ENCODE assay signal across 10 mouse cellular contexts in genomic region chr5:118259152-118259551, GRCm38 (mm10). TPM values are rescaled to one million over a fixed set of nuclear protein-coding genes. Genes with fewer than 3 reads are reported as not detected.
DNase-seq lines count a peak whose midpoint lies in the region; ATAC-seq lines count a peak whose summit lies in the region.
"Had no signal": no experiment of that assay in that cellular context is flagged by ENCODE, and none has a peak within 500 bp of the region (broad histone marks: within the 10 kb centered on the region; RNA-seq: fewer than 3 reads in every experiment).

No protein-coding gene starts in this region.

- H3K9ac ChIP-seq in hindbrain, embryonic 12.5 days = no peak overlapping the region
- no peak overlapping the region for H3K9ac ChIP-seq in hindbrain, embryonic 11.5 days (ENCODE audit: low read depth, low read length)
- no peak overlapping the region for H3K9ac ChIP-seq in midbrain, embryonic 16.5 days (ENCODE audit: low read depth, low read length)
- no peak overlapping the region for H3K9ac ChIP-seq in midbrain, embryonic 15.5 days
- H3K9ac ChIP-seq: liver, embryonic 13.5 days had no signal

- no peaks in the 10 kb centered on the region for H3K27me3 ChIP-seq in hindbrain, embryonic 12.5 days
- no peaks in the 10 kb centered on the region for H3K27me3 ChIP-seq in hindbrain, embryonic 11.5 days (ENCODE audit: control insufficient read depth, insufficient read depth, low read length)
- no peaks in the 10 kb centered on the region for H3K27me3 ChIP-seq in midbrain, embryonic 16.5 days (ENCODE audit: control insufficient read depth, insufficient read depth, low read depth, low read length)
- no peaks in the 10 kb centered on the region for H3K27me3 ChIP-seq in midbrain, embryonic 15.5 days (replicated peaks)
- H3K27me3 ChIP-seq: liver, embryonic 13.5 days had no signal

- H3K4me3 ChIP-seq in hindbrain, embryonic 12.5 days = no peak overlapping the region
- H3K4me3 ChIP-seq in hindbrain, embryonic 11.5 days (ENCODE audit: low read depth, low read length) = no peak overlapping the region
- H3K4me3 ChIP-seq in midbrain, embryonic 16.5 days (ENCODE audit: low read depth, low read length) = no peak overlapping the region
- H3K4me3 ChIP-seq in midbrain, embryonic 15.5 days = no peak overlapping the region
- H3K4me3 ChIP-seq: liver, embryonic 13.5 days had no signal

- DNase-seq in hindbrain, embryonic 11.5 days (ENCODE audit: low spot score) = no peak
- peak; percentile 82 to 87 for DNase-seq in cerebellum, postnatal 10 days
- DNase-seq in lung, postnatal 36 days = peak; percentile 49
- no peak for DNase-seq in thymus, postnatal 0 days (ENCODE audit: low spot score)
- DNase-seq: adrenal gland, adult 8-10 months; liver, embryonic 13.5 days; thymus, postnatal 25 days had no signal

- WGBS in hindbrain, embryonic 12.5 days = 64% methylated on average over 6 of the region's 6 CpGs
- 70% methylated on average over 6 of the region's 6 CpGs for WGBS in hindbrain, embryonic 11.5 days
- 46% methylated on average over 6 of the region's 6 CpGs for WGBS in midbrain, embryonic 16.5 days
- 63% methylated on average over 6 of the region's 6 CpGs for WGBS in midbrain, embryonic 15.5 days

- no peak for ATAC-seq in hindbrain, embryonic 12.5 days (ENCODE audit: low FRiP score)
- ATAC-seq in hindbrain, embryonic 11.5 days (ENCODE audit: low FRiP score) = no peak
- ATAC-seq in midbrain, embryonic 16.5 days = peak; percentile 25; the same call in 1 of the 2 replicates
- ATAC-seq in midbrain, embryonic 15.5 days (replicated peaks) = no peak

- H3K4me2 ChIP-seq in hindbrain, embryonic 12.5 days (replicated peaks) = no peak overlapping the region
- no peak overlapping the region for H3K4me2 ChIP-seq in hindbrain, embryonic 11.5 days (replicated peaks; ENCODE audit: low read depth, low read length)
- no peak overlapping the region for H3K4me2 ChIP-seq in midbrain, embryonic 16.5 days (ENCODE audit: low read length)
- H3K4me2 ChIP-seq in midbrain, embryonic 15.5 days = no peak overlapping the region
- H3K4me2 ChIP-seq: liver, embryonic 13.5 days had no signal

- peaks cover 11% of the 10 kb centered on the region; the same call in 1 of the 2 replicates for H3K4me1 ChIP-seq in hindbrain, embryonic 12.5 days
- H3K4me1 ChIP-seq in hindbrain, embryonic 11.5 days (replicated peaks; ENCODE audit: control insufficient read depth, insufficient read depth, low read length) = no peaks in the 10 kb centered on the region
- peaks cover 5% of the 10 kb centered on the region; the same call in 1 of the 2 replicates for H3K4me1 ChIP-seq in midbrain, embryonic 16.5 days (ENCODE audit: control insufficient read depth, insufficient read depth, low read length)
- H3K4me1 ChIP-seq in midbrain, embryonic 15.5 days = peaks cover 8% of the 10 kb centered on the region; the same call in 1 of the 2 replicates

- H3K9me3 ChIP-seq in hindbrain, embryonic 12.5 days (replicated peaks) = no peaks in the 10 kb centered on the region
- H3K9me3 ChIP-seq in hindbrain, embryonic 11.5 days (ENCODE audit: control insufficient read depth, low read length) = no peaks in the 10 kb centered on the region
- H3K9me3 ChIP-seq in midbrain, embryonic 16.5 days (replicated peaks; ENCODE audit: control insufficient read depth, low read length, poor library complexity, severe bottlenecking) = no peaks in the 10 kb centered on the region
- H3K9me3 ChIP-seq in midbrain, embryonic 15.5 days = no peaks in the 10 kb centered on the region
- H3K9me3 ChIP-seq: liver, embryonic 13.5 days had no signal

- H3K27ac ChIP-seq in hindbrain, embryonic 12.5 days = peak overlapping the region; percentile 12; the same call in 1 of the 2 replicates
- H3K27ac ChIP-seq in hindbrain, embryonic 11.5 days (ENCODE audit: low read depth, low read length) = no peak overlapping the region
- 0 out of 2 replicates have a peak overlapping the region, but pooled peaks have one; percentile 7 for H3K27ac ChIP-seq in midbrain, embryonic 16.5 days (ENCODE audit: low read length)
- H3K27ac ChIP-seq in midbrain, embryonic 15.5 days = no peak overlapping the region
- H3K27ac ChIP-seq: liver, embryonic 13.5 days had no signal

- H3K36me3 ChIP-seq in hindbrain, embryonic 12.5 days = peaks cover 75% of the 10 kb centered on the region
- peaks cover 8% of the 10 kb centered on the region; the same call in 1 of the 2 replicates for H3K36me3 ChIP-seq in hindbrain, embryonic 11.5 days (ENCODE audit: control insufficient read depth, insufficient read depth, low read length)
- H3K36me3 ChIP-seq in midbrain, embryonic 16.5 days (ENCODE audit: control insufficient read depth, insufficient read depth, low read length) = peaks cover 32% of the 10 kb centered on the region
- peaks cover 36% of the 10 kb centered on the region for H3K36me3 ChIP-seq in midbrain, embryonic 15.5 days (replicated peaks)

RNA-seq across cellular contexts. Expression of gene 2410131K14Rik, which starts 14.1 kb away (rescaled TPM):
- 12.9 and 13.4 TPM in 2 replicates for polyA plus RNA-seq in hindbrain, embryonic 12.5 days (2016; fragmentation: Nextera tagmentation; extraction: Ambion mirVana)
- polyA plus RNA-seq in hindbrain, embryonic 11.5 days (2014; fragmentation: Nextera tagmentation; extraction: Ambion mirVana) = 11.3 and 11.5 TPM in 2 replicates
- 18.1 and 18.2 TPM in 2 replicates for polyA plus RNA-seq in midbrain, embryonic 16.5 days (2015; fragmentation: Nextera tagmentation; extraction: Ambion mirVana)
- 18.6 and 19.6 TPM in 2 replicates for polyA plus RNA-seq in midbrain, embryonic 15.5 days (2015; fragmentation: Nextera tagmentation; extraction: Ambion mirVana)
- 4.2 and 4.7 TPM in 2 replicates for polyA plus RNA-seq in thymus, postnatal 0 days (2015; fragmentation: Nextera tagmentation; extraction: Ambion mirVana)

RNA-seq across cellular contexts. Expression of gene Rnft2, which starts 14.2 kb away (rescaled TPM):
- 9.4 and 11.0 TPM in 2 replicates for polyA plus RNA-seq in hindbrain, embryonic 12.5 days (2016; fragmentation: Nextera tagmentation; extraction: Ambion mirVana)
- 6.5 and 8.2 TPM in 2 replicates for polyA plus RNA-seq in hindbrain, embryonic 11.5 days (2014; fragmentation: Nextera tagmentation; extraction: Ambion mirVana)
- polyA plus RNA-seq in midbrain, embryonic 16.5 days (2015; fragmentation: Nextera tagmentation; extraction: Ambion mirVana) = 11.5 and 11.9 TPM in 2 replicates
- polyA plus RNA-seq in midbrain, embryonic 15.5 days (2015; fragmentation: Nextera tagmentation; extraction: Ambion mirVana) = 14.5 and 17.8 TPM in 2 replicates
- 0.51 and 0.58 TPM in 2 replicates for polyA plus RNA-seq in thymus, postnatal 0 days (2015; fragmentation: Nextera tagmentation; extraction: Ambion mirVana)

Comparison
In these comparisons a context has a peak if more than half of its experiments do, and no peak if none do; other contexts are left out.
1. H3K27ac ChIP-seq: peak in hindbrain, embryonic 12.5 days (single experiment) and midbrain, embryonic 16.5 days (single experiment); none in hindbrain, embryonic 11.5 days (single experiment) and midbrain, embryonic 15.5 days (single experiment).
2. DNase-seq: peak in cerebellum, postnatal 10 days (2 of 2) and lung, postnatal 36 days (single experiment); none in hindbrain, embryonic 11.5 days (single experiment) and thymus, postnatal 0 days (single experiment).